Mouse (Mus musculus): ENCODE results near the gene Adnp.

DNA sequence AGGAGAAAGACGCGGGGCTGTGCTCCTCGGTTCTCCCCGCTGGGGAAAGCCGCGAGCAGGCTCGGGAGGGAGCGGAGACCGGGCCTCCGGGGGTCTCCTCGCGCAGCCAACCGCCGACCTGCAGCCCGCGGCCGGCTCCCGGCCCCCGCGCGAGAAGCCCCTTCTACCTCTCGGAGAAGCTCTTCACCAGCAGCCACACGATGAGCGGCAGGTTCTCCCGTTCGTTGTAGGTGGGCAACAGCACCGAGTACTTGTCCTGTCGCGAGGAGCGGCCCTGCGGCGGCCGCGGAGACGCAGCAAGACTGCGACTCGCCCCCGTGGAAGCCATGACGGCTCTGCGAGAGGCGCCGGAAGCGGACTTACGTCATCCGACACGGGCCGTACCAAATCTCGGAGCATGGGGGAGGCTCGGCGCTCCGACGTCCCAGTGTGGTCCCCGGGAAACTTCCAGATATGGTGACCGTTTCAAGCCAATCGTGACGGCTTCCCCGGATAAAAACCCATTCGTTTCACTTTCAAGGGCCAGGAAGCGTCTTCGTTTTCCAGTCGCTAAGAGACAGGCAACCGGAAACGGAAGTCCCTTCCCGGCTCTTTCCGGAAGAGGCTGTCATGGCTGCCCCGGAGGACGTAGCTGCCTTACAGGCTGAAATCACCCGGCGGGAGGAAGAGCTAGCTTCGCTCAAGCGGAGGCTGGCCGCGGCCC, 23.3 kb upstream of the Adnp start, which contains the start of the genes Gm20716, Dpm1 and Mocs3:
- TF ChIP-seq POLR2A (IDR thresholded peaks at IDR 0.05; ENCODE audit: borderline replicate concordance, control insufficient read depth, low read depth, low read length) (peak; percentile 92; the same call in 1 of the 2 replicates), CTCF (IDR thresholded peaks at IDR 0.05; ENCODE audit: control insufficient read depth, insufficient read depth, low read length) (no peak)
